Mouse (Mus musculus): ENCODE data around the gene 4933414I15Rik. TPM values are rescaled to one million over a fixed set of nuclear protein-coding genes. Genes with fewer than 3 reads are reported as not detected.

4933414I15Rik gene
- total RNA-seq, 4 experiments from 2014 or later = not detected

Other genes starting within 250 kb of the 4933414I15Rik start
- 1 to 10 TPM; 5.7 to 9.9 (median 7.6) TPM for gene Zfp354c, start 116.0 kb downstream of the 4933414I15Rik start, total RNA-seq (2022)
- 1 to 10 TPM; 1.0 to 1.5 (median 1.2) TPM for gene Zfp879, start 102.2 kb downstream of the 4933414I15Rik start, total RNA-seq (2022)
- gene Grm6, start 93.1 kb downstream of the 4933414I15Rik start, total RNA-seq (2022) = not detected
- gene Zfp454, start 56.1 kb downstream of the 4933414I15Rik start, total RNA-seq (2022) = 1 to 10 TPM; 4.0 to 6.1 (median 4.8) TPM
- 10 to 100 TPM in 3 of 4 experiments, 1 to 10 TPM in 1; 9.4 to 12.8 (median 11.0) TPM for gene Zfp2, start 27.6 kb downstream of the 4933414I15Rik start, total RNA-seq (2022)
- gene Zfp354b, start 12.1 kb downstream of the 4933414I15Rik start, total RNA-seq (2022) = 1 to 10 TPM; 1.7 to 4.7 (median 3.3) TPM
- gene Prop1, start 10.0 kb upstream of the 4933414I15Rik start, total RNA-seq (2022) = not detected
- gene Olfr1378, start 22.8 kb upstream of the 4933414I15Rik start, total RNA-seq (2022) = not detected
- not detected for gene Olfr1377, start 38.2 kb upstream of the 4933414I15Rik start, total RNA-seq (2022)
- gene Olfr51, start 59.8 kb upstream of the 4933414I15Rik start, total RNA-seq (2022) = not detected
- gene Olfr54, start 70.5 kb upstream of the 4933414I15Rik start, total RNA-seq (2022) = under 1 TPM; 0.15 to 0.91 (median 0.39) TPM
- gene Olfr1375, start 104.3 kb upstream of the 4933414I15Rik start, total RNA-seq (2022) = not detected
- 10 to 100 TPM in 2 of 4 experiments, 1 to 10 TPM in 2; 5.7 to 12.4 (median 9.7) TPM for gene Zfp354a, start 115.5 kb upstream of the 4933414I15Rik start, total RNA-seq (2022)

Data from adrenal gland, adult 8-10 months (tissue).